Mouse (Mus musculus): ENCODE data around the gene AC131692.1. TPM values are rescaled to one million over a fixed set of nuclear protein-coding genes. Genes with fewer than 3 reads are reported as not detected.

The AC131692.1 gene
- polyA plus RNA-seq, 2 experiments from 2014 or later = not detected

GRCm38 (mm10) chr19:6068951-6069350 lies 25.3 kb upstream of the AC131692.1 start:
- no peak for ATAC-seq

- no peak for ATAC-seq
These were observed 24.4 kb upstream of the AC131692.1 start for GRCm38 (mm10) chr19:6069851-6070250.

- ATAC-seq = no peak
These were observed 23.5 kb upstream of the AC131692.1 start for GRCm38 (mm10) chr19:6070571-6071250.

- no peak for ATAC-seq
These were observed 23.0 kb upstream of the AC131692.1 start for GRCm38 (mm10) chr19:6071261-6071660.

- no peak for ATAC-seq
These were observed 20.3 kb upstream of the AC131692.1 start for GRCm38 (mm10) chr19:6073889-6074288.

GRCm38 (mm10) chr19:6076564-6077393 lies 17.4 kb upstream of the AC131692.1 start, which contains the start of gene Vps51:
Gene Vps51 (minus strand): TSS chr19:6077231.
- ATAC-seq = peak; percentile 93

- ATAC-seq = no peak
These were observed 14.2 kb upstream of the AC131692.1 start, which contains the start of gene Tmem262 for GRCm38 (mm10) chr19:6079983-6080480. Gene Tmem262 (plus strand): TSS chr19:6080033.

GRCm38 (mm10) chr19:6082156-6082555 lies 12.1 kb upstream of the AC131692.1 start, which contains the start of gene Gm28374:
Gene Gm28374 (minus strand): TSS chr19:6082256.
- ATAC-seq = no peak

GRCm38 (mm10) chr19:6084478-6085248 lies 9.6 kb upstream of the AC131692.1 start, which contains the start of the genes Zfpl1 and Cdca5:
Gene Zfpl1 (minus strand): TSS chr19:6084956.
Gene Cdca5 (plus strand): TSS chr19:6084983.
- ATAC-seq = peak; percentile 88

- ATAC-seq = peak; percentile 86
These were observed 8.8 kb upstream of the AC131692.1 start for GRCm38 (mm10) chr19:6085417-6085879.

- ATAC-seq = no peak
These were observed 5.4 kb upstream of the AC131692.1 start for GRCm38 (mm10) chr19:6088841-6089240.

GRCm38 (mm10) chr19:6097847-6098246 lies 3.6 kb downstream of the AC131692.1 start:
- no peak for ATAC-seq

- ATAC-seq = no peak
These were observed 7.0 kb downstream of the AC131692.1 start for GRCm38 (mm10) chr19:6101186-6101585.

- ATAC-seq = no peak
These were observed 8.1 kb downstream of the AC131692.1 start for GRCm38 (mm10) chr19:6102169-6102853.

GRCm38 (mm10) chr19:6104476-6104875 lies 10.3 kb downstream of the AC131692.1 start:
- ATAC-seq = no peak

GRCm38 (mm10) chr19:6105586-6105985 lies 11.4 kb downstream of the AC131692.1 start, which contains the start of gene Naaladl1:
Gene Naaladl1 (plus strand): TSS chr19:6105782.
- ATAC-seq = no peak

- ATAC-seq = no peak
These were observed 18.9 kb downstream of the AC131692.1 start for GRCm38 (mm10) chr19:6113116-6113515.

- no peak for ATAC-seq
These were observed 22.1 kb downstream of the AC131692.1 start for GRCm38 (mm10) chr19:6116113-6116850.

- ATAC-seq = no peak
These were observed 23.2 kb downstream of the AC131692.1 start for GRCm38 (mm10) chr19:6117346-6117985.

- ATAC-seq = peak; percentile 84
These were observed 23.9 kb downstream of the AC131692.1 start, which contains the start of gene Sac3d1 for GRCm38 (mm10) chr19:6117986-6118676. Gene Sac3d1 (minus strand): TSS chr19:6118650.

Measured in activated CD4-positive, CD25-positive, alpha-beta regulatory T cell, adult 4 months (primary cell).